Mouse (Mus musculus) lung, postnatal 25 days (tissue): ENCODE measurements at regions not wholly inside any gene's neighbourhood (a gene's known extent, or its start where the extent isn't known, plus 50 kb on each side); places are given as distances from the start of the nearest gene placed in this dataset.

Experiments
- DNase-seq: peaks from one replicate; pipeline ENCODE4 v3.0.0; 2022; ENCODE audit warnings: low spot score

- DNase-seq: no peak
These were observed 226.5 kb upstream of the Mphosph6 start for GRCm38 (mm10) chr8:118028061-118028850.

GRCm38 (mm10) chr8:118023451-118023850, 221.7 kb upstream of the Mphosph6 start:
- no peak for DNase-seq

- no peak for DNase-seq
These were observed 220.2 kb upstream of the Mphosph6 start for GRCm38 (mm10) chr8:118021978-118022377.

- no peak for DNase-seq
These were observed 215.5 kb upstream of the Mphosph6 start for GRCm38 (mm10) chr8:118017261-118017660.

- no peak for DNase-seq
These were observed 203.4 kb upstream of the Mphosph6 start for GRCm38 (mm10) chr8:118005186-118005585.

GRCm38 (mm10) chr8:118004391-118004851, 202.7 kb upstream of the Mphosph6 start:
- no peak for DNase-seq

GRCm38 (mm10) chr8:118001138-118001537, 199.4 kb upstream of the Mphosph6 start:
- DNase-seq: no peak

- no peak for DNase-seq
These were observed 190.1 kb upstream of the Mphosph6 start for GRCm38 (mm10) chr8:117991826-117992225.

- DNase-seq: no peak
These were observed 187.0 kb upstream of the Mphosph6 start for GRCm38 (mm10) chr8:117988781-117989180.

- DNase-seq: no peak
These were observed 166.6 kb upstream of the Mphosph6 start for GRCm38 (mm10) chr8:117968306-117968705.

- no peak for DNase-seq
These were observed 164.8 kb upstream of the Mphosph6 start for GRCm38 (mm10) chr8:117966556-117966955.

- DNase-seq: no peak
These were observed 161.7 kb upstream of the Mphosph6 start for GRCm38 (mm10) chr8:117963426-117963825.

GRCm38 (mm10) chr8:117962666-117963065, 160.9 kb upstream of the Mphosph6 start:
- DNase-seq: no peak

- no peak for DNase-seq
These were observed 157.8 kb upstream of the Mphosph6 start for GRCm38 (mm10) chr8:117959501-117959900.

GRCm38 (mm10) chr8:117958914-117959313, 157.2 kb upstream of the Mphosph6 start:
- DNase-seq: no peak

GRCm38 (mm10) chr8:117951656-117952055, 149.9 kb upstream of the Mphosph6 start:
- DNase-seq: no peak

- no peak for DNase-seq
These were observed 144.8 kb upstream of the Mphosph6 start for GRCm38 (mm10) chr8:117946540-117946939.

- no peak for DNase-seq
These were observed 132.9 kb upstream of the Mphosph6 start for GRCm38 (mm10) chr8:117934566-117935094.

- DNase-seq: peak; percentile 25
These were observed 128.9 kb upstream of the Mphosph6 start for GRCm38 (mm10) chr8:117930687-117931086.

GRCm38 (mm10) chr8:117929606-117930005, 127.9 kb upstream of the Mphosph6 start:
- DNase-seq: no peak

- DNase-seq: no peak
These were observed 121.6 kb upstream of the Mphosph6 start for GRCm38 (mm10) chr8:117923296-117923695.

GRCm38 (mm10) chr8:117903052-117903451, 101.3 kb upstream of the Mphosph6 start:
- no peak for DNase-seq

- DNase-seq: no peak
These were observed 98.1 kb upstream of the Mphosph6 start for GRCm38 (mm10) chr8:117899892-117900291.

- DNase-seq: no peak
These were observed 96.3 kb upstream of the Mphosph6 start for GRCm38 (mm10) chr8:117898015-117898414.
